Mouse (Mus musculus) hindbrain, embryonic 12.5 days (tissue): Measurements from ENCODE around the gene Fam111a. TPM values are rescaled to one million over a fixed set of nuclear protein-coding genes. Genes with fewer than 3 reads are reported as not detected.

Experiments
- ATAC-seq: fragments of 200-750 bp; cut with Nextera tagmentation; 2 replicates; pipeline ENCODE4 v1.8.0; 2017; ENCODE audit warnings: moderate TSS enrichment; ENCODE audit not compliant: low FRiP score
- H3K27ac ChIP-seq: fragments of 300-500 bp; sonication (generic); 2 replicates; pipeline ENCODE4 v1.5.1; 2016; ENCODE audit warnings: mild to moderate bottlenecking
- H3K27me3 ChIP-seq: fragments of 300-500 bp; sonication (generic); 2 replicates; pipeline ENCODE4 v1.6.1; 2016; ENCODE audit warnings: mild to moderate bottlenecking
- H3K36me3 ChIP-seq: fragments of 300-500 bp; sonication (generic); 2 replicates; pipeline ENCODE4 v1.6.1; 2016; ENCODE audit warnings: mild to moderate bottlenecking
- H3K4me1 ChIP-seq: fragments of 300-500 bp; sonication (generic); 2 replicates; pipeline ENCODE4 v1.6.1; 2016
- H3K4me2 ChIP-seq: fragments of 300-500 bp; sonication (generic); replicated peaks from 2 replicates; pipeline ENCODE4 v1.6.1; 2016; ENCODE audit warnings: mild to moderate bottlenecking
- H3K4me3 ChIP-seq: fragments of 300-500 bp; sonication (generic); 2 replicates; pipeline ENCODE4 v1.5.1; 2016; ENCODE audit warnings: mild to moderate bottlenecking
- H3K9ac ChIP-seq: fragments of 300-500 bp; sonication (generic); 2 replicates; pipeline ENCODE4 v1.6.1; 2016; ENCODE audit warnings: mild to moderate bottlenecking, moderate library complexity
- H3K9me3 ChIP-seq: fragments of 300-500 bp; sonication (generic); replicated peaks from 2 replicates; pipeline ENCODE4 v1.6.1; 2016; ENCODE audit warnings: mild to moderate bottlenecking
- WGBS: fragments of 180-500 bp; shearing (Covaris S2); methylation state at CpG from one replicate; pipeline ENCODE4 v1.1.7; 2016; 5-methylcytosine and 5-hydroxymethylcytosine counted together
- polyA plus RNA-seq: library from polyadenylated mRNA; unstranded; fragments of >200 nt; fragmentation: Nextera tagmentation; extraction: Ambion mirVana; gene quantifications from 2 replicates; pipeline ENCODE4 v1.2.1, GENCODE M21; 2016

Gene Fam111a
- polyA plus RNA-seq, 1 experiment from 2014 or later = 15.6 TPM

DNA sequence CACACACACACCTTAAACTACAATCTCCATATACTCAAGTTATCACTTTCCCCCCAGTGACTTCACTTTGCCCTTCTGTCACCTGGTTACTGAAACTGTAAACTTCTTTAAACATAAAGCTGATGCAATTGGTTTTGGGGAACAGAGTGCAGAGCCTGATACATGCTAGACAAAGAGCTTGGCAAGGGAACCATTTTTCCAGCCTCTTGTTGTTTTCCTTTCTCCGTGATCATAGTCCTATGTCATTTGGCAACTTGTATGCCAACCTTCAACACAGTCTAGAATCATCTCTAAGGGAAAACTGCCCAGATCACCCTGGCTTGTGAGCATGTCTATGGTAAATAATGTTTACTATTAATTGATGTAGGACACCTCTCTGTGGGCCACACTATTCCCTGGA lies 92.5 kb downstream of the Fam111a start:
- Histone ChIP-seq H3K9ac (no peak overlapping the region), H3K4me1 (no peaks in the 10 kb centered on the region), H3K4me2 (no peak overlapping the region), H3K36me3 (no peaks in the 10 kb centered on the region), H3K9me3 (no peaks in the 10 kb centered on the region), H3K27me3 (no peaks in the 10 kb centered on the region), H3K27ac (no peak overlapping the region), H3K4me3 (no peak overlapping the region)
- no peak for ATAC-seq
- WGBS = 79% methylated on average over 1 of the region's 1 CpGs

Other genes with a start within 250 kb of the Fam111a start
- not detected in 2 replicates for gene Olfr1436, start 246.6 kb upstream of the Fam111a start, polyA plus RNA-seq
- not detected in 2 replicates for gene Olfr1437, start 220.6 kb upstream of the Fam111a start, polyA plus RNA-seq
- not detected in 2 replicates for gene Olfr1438-ps1, start 209.8 kb upstream of the Fam111a start, polyA plus RNA-seq
- gene Olfr1440, start 158.5 kb upstream of the Fam111a start, polyA plus RNA-seq = not detected in 2 replicates
- gene Olfr1441, start 128.3 kb upstream of the Fam111a start, polyA plus RNA-seq = not detected in 2 replicates
- not detected in 2 replicates for gene Pfpl, start 117.8 kb upstream of the Fam111a start, polyA plus RNA-seq
- 0.70 and 0.75 TPM in 2 replicates for gene Mpeg1, start 85.0 kb upstream of the Fam111a start, polyA plus RNA-seq
- 56.7 and 58.6 TPM in 2 replicates for gene Dtx4, start 44.3 kb upstream of the Fam111a start, polyA plus RNA-seq
- not detected in 2 replicates for gene Gm4952, start 54.2 kb downstream of the Fam111a start, polyA plus RNA-seq
- gene Glyat, start 87.6 kb downstream of the Fam111a start, polyA plus RNA-seq = not detected in 2 replicates
- gene Olfr1442, start 124.7 kb downstream of the Fam111a start, polyA plus RNA-seq = not detected in 2 replicates
- not detected in 2 replicates for gene Olfr1443, start 132.4 kb downstream of the Fam111a start, polyA plus RNA-seq
- gene Keg1, start 150.0 kb downstream of the Fam111a start, polyA plus RNA-seq = not detected in 2 replicates
- 1.5 and 1.6 TPM in 2 replicates for gene Cntf, start 219.9 kb downstream of the Fam111a start, polyA plus RNA-seq